Mouse (Mus musculus) liver, embryonic 14.5 days (tissue): Measurements from ENCODE around the gene Ptprf. TPM values are rescaled to one million over a fixed set of nuclear protein-coding genes. Genes with fewer than 3 reads are reported as not detected.

ENCODE experiments used
- ATAC-seq: fragments of 200-750 bp; cut with Nextera tagmentation; 2 replicates; pipeline ENCODE4 v1.8.0; 2017; ENCODE audit warnings: moderate number of reproducible peaks, mild to moderate bottlenecking, moderate library complexity; ENCODE audit not compliant: insufficient read depth
- DNase-seq, 3 experiments: peaks; one replicate each; pipeline ENCODE4 v3.0.0-alpha.2; 2012 to 2013; ENCODE audit warnings: low read depth in 3 of 3, low spot score in 3 of 3
- H3K27ac ChIP-seq: fragments of 300-500 bp; sonication (generic); 2 replicates; pipeline ENCODE4 v1.5.1; 2014; ENCODE audit warnings: moderate library complexity, mild to moderate bottlenecking, control low read depth, inconsistent platforms
- H3K27me3 ChIP-seq: fragments of 300-500 bp; sonication (generic); 2 replicates; pipeline ENCODE4 v1.6.1; 2014; ENCODE audit warnings: mild to moderate bottlenecking, low read length, moderate library complexity; ENCODE audit not compliant: control insufficient read depth, insufficient read depth
- H3K36me3 ChIP-seq: fragments of 300-500 bp; sonication (generic); replicated peaks from 2 replicates; pipeline ENCODE4 v1.6.1; 2014; ENCODE audit warnings: low read depth; ENCODE audit not compliant: control insufficient read depth, insufficient read depth
- H3K4me1 ChIP-seq, 2 experiments: fragments of 200-500 bp in 1 of 2; fragments of 300-500 bp in 1 of 2; sonication (generic) in 1 of 2; replicated peaks; 2 replicates each; pipeline ENCODE4 v1.6.1; 2012 to 2014; ENCODE audit warnings: antibody characterized with exemption in 1 of 2, inconsistent platforms in 1 of 2, low read length in 1 of 2; ENCODE audit not compliant: control insufficient read depth in 2 of 2, insufficient read depth in 2 of 2
- H3K4me2 ChIP-seq: fragments of 300-500 bp; sonication (generic); 2 replicates; pipeline ENCODE4 v1.6.1; 2014; ENCODE audit warnings: low read depth, mild to moderate bottlenecking, control low read depth, moderate library complexity
- H3K4me3 ChIP-seq, 2 experiments: fragments of 200-500 bp in 1 of 2; fragments of 300-500 bp in 1 of 2; sonication (generic) in 1 of 2; 2 replicates each; pipeline ENCODE4 v1.5.1; 2012 to 2014; ENCODE audit warnings: low read depth in 2 of 2, low read length in 2 of 2, mild to moderate bottlenecking in 2 of 2, control low read depth in 1 of 2, inconsistent platforms in 1 of 2, moderate library complexity in 1 of 2; ENCODE audit not compliant: insufficient read depth in 1 of 2
- H3K9ac ChIP-seq: fragments of 300-500 bp; sonication (generic); replicated peaks from 2 replicates; pipeline ENCODE4 v1.6.1; 2014; ENCODE audit warnings: mild to moderate bottlenecking, control low read depth, moderate library complexity
- H3K9me3 ChIP-seq: fragments of 300-500 bp; sonication (generic); 2 replicates; pipeline ENCODE4 v1.6.1; 2016; ENCODE audit warnings: low read length, mixed read lengths; ENCODE audit not compliant: control insufficient read depth
- CTCF ChIP-seq: IDR thresholded peaks from 2 replicates; pipeline ENCODE4 v1.5.1; 2016; ENCODE audit warnings: antibody characterized with exemption, low read depth, control low read depth
- EP300 ChIP-seq: IDR thresholded peaks from 2 replicates; pipeline ENCODE4 v1.6.1; 2016; ENCODE audit warnings: antibody characterized with exemption, low read depth
- WGBS: fragments of 180-500 bp; shearing (Covaris S2); extraction: QIAGEN DNeasy Blood & Tissue Kit; methylation state at CpG from one replicate; pipeline ENCODE4 v1.1.7; 2014; ENCODE audit not compliant: insufficient replicate concordance; 5-methylcytosine and 5-hydroxymethylcytosine counted together
- polyA plus RNA-seq, 2 experiments: library from polyadenylated mRNA; depleted of rRNA in 1 of 2; stranded (reverse) in 1 of 2; unstranded in 1 of 2; fragments of >200 nt; fragmentation: Nextera tagmentation in 1 of 2; extraction: Ambion mirVana in 1 of 2; gene quantifications; 2 replicates each; pipeline versions ENCODE4 v1.2.1 to v1.2.3; 2012 to 2014

The Ptprf gene
- polyA plus RNA-seq, 2 experiments, result 5.6 to 7.4 TPM

DNA sequence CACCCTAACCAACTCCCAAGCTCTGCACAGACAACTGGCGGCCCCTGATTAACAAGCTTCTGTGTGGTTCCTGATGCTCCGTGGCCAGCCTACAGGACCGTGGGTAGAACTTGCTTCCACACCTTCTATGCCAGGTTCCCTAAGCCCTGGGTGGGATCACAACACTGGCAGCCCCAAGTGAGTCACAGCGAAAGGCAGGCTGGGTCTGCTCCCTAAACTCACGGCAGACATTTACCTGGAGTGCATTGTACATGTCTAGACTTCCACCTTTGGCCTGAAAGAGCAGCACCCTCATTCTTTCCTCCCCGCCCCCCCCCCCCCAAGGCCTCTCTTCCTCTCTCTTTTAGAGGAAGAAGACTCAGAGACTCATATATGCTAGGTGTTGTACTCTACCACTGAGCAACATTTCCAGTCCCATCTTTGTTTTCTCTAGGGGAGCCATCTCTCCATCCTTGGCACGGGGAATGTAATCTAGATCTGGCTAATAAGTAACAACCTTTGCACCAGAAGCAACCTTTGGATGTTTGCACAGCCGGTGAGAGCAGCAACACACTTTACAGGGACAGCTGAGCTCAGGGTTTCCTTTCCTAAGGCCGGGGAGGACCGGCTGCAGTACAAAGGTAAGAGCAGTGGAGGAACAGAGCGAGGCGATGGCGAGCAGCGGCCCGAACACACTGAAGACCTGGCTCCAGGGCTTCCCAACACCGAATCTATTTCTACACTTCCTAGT is 51.1 kb downstream of the Ptprf start:
- TF ChIP-seq CTCF (no peak), EP300 (no peak)
- Histone ChIP-seq H3K9me3 (no peaks in the 10 kb centered on the region), H3K27me3 (no peaks in the 10 kb centered on the region), H3K4me2 (no peak overlapping the region), H3K9ac (no peak overlapping the region), H3K4me3 (no peak overlapping the region), H3K27ac (no peak overlapping the region), H3K4me1 (peaks cover 0 to 2% of the 10 kb centered on the region in 2 experiments; a peak in 1 of 4 replicates), H3K36me3 (no peaks in the 10 kb centered on the region; the same call in 1 of the 2 replicates)
- peak in 1 of 3 experiments; percentile 34 for DNase-seq
- peak; percentile 55; the same call in 1 of the 2 replicates for ATAC-seq
- WGBS, result 62% methylated on average over 16 of the region's 16 CpGs

DNA sequence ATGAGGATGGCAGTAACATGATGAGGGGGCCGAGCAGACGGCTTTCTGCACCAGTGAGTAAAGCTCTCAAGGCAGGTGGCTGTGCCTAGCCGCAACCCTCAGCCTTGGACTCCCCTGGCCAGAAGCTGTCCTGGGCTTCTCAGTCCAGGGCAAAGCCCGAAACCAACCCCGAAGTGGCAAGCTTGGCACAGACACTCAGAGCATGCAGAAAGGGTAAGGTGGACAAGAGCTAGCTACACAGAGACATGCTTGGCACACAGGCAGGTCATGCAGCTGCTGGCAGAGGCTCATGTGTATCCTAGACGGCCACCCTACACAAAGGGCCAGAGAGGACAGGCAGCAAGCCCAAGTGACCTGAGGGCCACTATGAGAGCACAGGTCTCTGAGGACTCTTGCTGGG is 52.5 kb downstream of the Ptprf start:
- Histone ChIP-seq H3K27ac (no peak overlapping the region), H3K9ac (no peak overlapping the region), H3K36me3 (no peaks in the 10 kb centered on the region; the same call in 1 of the 2 replicates), H3K27me3 (no peaks in the 10 kb centered on the region), H3K9me3 (no peaks in the 10 kb centered on the region), H3K4me3 (no peak overlapping the region), H3K4me2 (no peak overlapping the region), H3K4me1 (peaks cover 0 to 4% of the 10 kb centered on the region in 2 experiments; a peak in 2 of 4 replicates)
- WGBS, result 69% methylated on average over 6 of the region's 6 CpGs
- TF ChIP-seq CTCF, result no peak
- ATAC-seq (no peak), DNase-seq (no peak)

DNA sequence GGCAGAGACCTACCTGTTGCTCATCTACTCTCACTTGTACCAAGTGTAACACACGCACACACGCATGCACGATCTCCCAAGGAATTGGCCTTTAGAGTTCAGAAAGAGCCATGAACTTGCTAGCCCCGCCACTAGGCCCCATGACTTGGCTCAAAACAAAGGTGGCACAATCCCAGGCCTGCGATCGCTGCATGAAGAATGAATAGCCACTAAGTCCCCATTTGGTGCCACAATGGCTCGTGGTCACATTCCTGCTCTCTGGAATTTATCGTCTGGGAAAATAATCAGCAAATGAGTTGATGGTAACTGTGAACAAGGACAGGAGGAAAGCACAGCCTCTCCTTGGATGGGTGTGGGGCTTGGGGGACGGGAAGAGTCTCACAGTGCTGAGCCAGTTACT is 54.3 kb downstream of the Ptprf start:
- peaks cover 0 to 2% of the 10 kb centered on the region in 2 experiments; a peak in 2 of 4 replicates for H3K4me1 ChIP-seq
- WGBS, result 74% methylated on average over 9 of the region's 9 CpGs
- no peaks in the 10 kb centered on the region for H3K9me3 ChIP-seq
- no peak overlapping the region for H3K27ac ChIP-seq
- no peak overlapping the region for H3K4me3 ChIP-seq
- H3K9ac ChIP-seq, result no peak overlapping the region
- DNase-seq (no peak), ATAC-seq (no peak)
- TF ChIP-seq CTCF (no peak), EP300 (no peak)
- H3K4me2 ChIP-seq, result no peak overlapping the region
- no peaks in the 10 kb centered on the region; the same call in 1 of the 2 replicates for H3K36me3 ChIP-seq
- H3K27me3 ChIP-seq, result no peaks in the 10 kb centered on the region

DNA sequence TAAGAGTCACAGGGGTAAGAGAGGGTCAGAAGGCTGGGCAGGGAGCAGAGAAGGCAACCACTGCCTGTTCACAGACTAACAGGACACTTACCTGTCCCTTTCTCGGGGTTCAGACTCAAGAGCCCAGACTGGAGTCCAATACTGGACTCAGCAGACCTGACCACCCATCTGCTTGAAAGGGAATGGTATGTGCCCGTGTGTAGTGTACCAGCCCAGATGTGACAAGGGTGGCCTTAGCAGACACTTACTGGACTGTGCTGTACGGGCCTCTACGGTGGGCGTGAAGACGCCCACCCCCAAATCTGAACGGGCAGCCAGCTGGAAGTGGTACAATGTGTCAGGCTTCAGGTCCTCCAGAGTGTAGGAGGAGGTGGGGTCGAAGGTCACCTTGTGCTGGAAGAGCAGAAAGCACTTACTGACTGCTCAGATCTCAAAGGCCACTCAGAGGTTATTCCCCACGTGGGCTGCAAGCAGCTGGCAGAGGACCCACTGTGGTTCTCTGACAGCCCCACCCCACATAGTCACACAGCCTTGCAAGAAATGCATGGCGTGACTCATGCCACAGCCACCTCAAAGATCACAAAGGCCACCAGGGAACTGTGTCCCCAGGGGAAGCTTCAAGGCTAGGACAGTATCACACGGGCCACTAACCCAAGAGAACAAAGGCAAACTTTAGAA is 56.4 kb downstream of the Ptprf start:
- WGBS, result 66% methylated on average over 11 of the region's 11 CpGs
- Histone ChIP-seq H3K9me3 (no peaks in the 10 kb centered on the region), H3K27ac (no peak overlapping the region), H3K36me3 (no peaks in the 10 kb centered on the region; the same call in 1 of the 2 replicates), H3K9ac (no peak overlapping the region), H3K27me3 (no peaks in the 10 kb centered on the region), H3K4me3 (no peak overlapping the region), H3K4me1 (peaks cover 0 to 2% of the 10 kb centered on the region in 2 experiments; a peak in 2 of 4 replicates), H3K4me2 (no peak overlapping the region)
- ATAC-seq (no peak), DNase-seq (no peak)
- TF ChIP-seq CTCF (no peak), EP300 (no peak)

DNA sequence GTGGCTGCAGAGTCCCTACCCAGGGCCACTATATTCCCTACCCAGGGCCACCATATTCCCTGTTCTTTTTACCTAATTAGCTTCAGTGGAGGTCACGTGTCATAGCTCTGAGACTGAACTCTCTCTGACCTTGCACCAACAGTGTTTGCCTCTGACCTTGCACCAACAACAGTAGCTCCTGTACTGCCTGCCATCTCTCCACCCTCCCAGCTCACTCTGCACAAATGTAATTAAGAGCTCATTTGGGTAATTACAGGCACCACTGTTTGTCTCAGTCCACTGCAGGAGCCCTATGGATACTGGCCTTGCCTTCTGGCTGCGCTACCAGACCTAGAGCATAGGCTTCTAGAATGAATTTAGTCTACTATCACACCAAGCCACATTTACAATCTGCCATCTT is 57.3 kb downstream of the Ptprf start:
- DNase-seq (no peak), ATAC-seq (0 out of 2 replicates have a peak, but pooled peaks have one; percentile 8)
- Histone ChIP-seq H3K36me3 (no peaks in the 10 kb centered on the region; the same call in 1 of the 2 replicates), H3K4me3 (no peak overlapping the region), H3K9me3 (no peaks in the 10 kb centered on the region), H3K4me2 (no peak overlapping the region), H3K4me1 (peaks cover 0 to 2% of the 10 kb centered on the region in 2 experiments; a peak in 2 of 4 replicates), H3K9ac (no peak overlapping the region), H3K27me3 (no peaks in the 10 kb centered on the region), H3K27ac (no peak overlapping the region)
- TF ChIP-seq CTCF, result no peak
- no peak for TF ChIP-seq EP300
- 52% methylated on average over 2 of the region's 2 CpGs for WGBS
